Mouse (Mus musculus): ENCODE measurements at regions not wholly inside any gene's neighbourhood (a gene's known extent, or its start where the extent isn't known, plus 50 kb on each side); places are given as distances from the start of the nearest gene placed in this dataset.
"Not testable (repeated sequence)": the region's sequence is repeated elsewhere in the genome, so short reads cannot be mapped to it uniquely, and the experiment has no call there.

- no peaks in the 10 kb centered on the region for H3K4me1 ChIP-seq (replicated peaks; ENCODE audit: control insufficient read depth, insufficient read depth, low read length)
- H3K36me3 ChIP-seq (ENCODE audit: control insufficient read depth, insufficient read depth) = no peaks in the 10 kb centered on the region
- H3K4me3 ChIP-seq (ENCODE audit: low read depth, low read length) = no peak overlapping the region
- no peaks in the 10 kb centered on the region for H3K9me3 ChIP-seq (ENCODE audit: control insufficient read depth)
- no peak for ATAC-seq
- H3K4me2 ChIP-seq (replicated peaks; ENCODE audit: low read depth) = no peak overlapping the region
- WGBS = 84% methylated on average over 5 of the region's 5 CpGs
- H3K9ac ChIP-seq (ENCODE audit: low read depth, low read length) = no peak overlapping the region
- TF ChIP-seq CTCF (IDR thresholded peaks at IDR 0.05; ENCODE audit: low read depth) = no peak
- no peaks in the 10 kb centered on the region for H3K27me3 ChIP-seq (replicated peaks; ENCODE audit: control insufficient read depth, insufficient read depth, low read length)
- H3K27ac ChIP-seq (ENCODE audit: low read depth, low read length) = no peak overlapping the region
These were observed 100.6 kb downstream of the Vmn2r79 start for GRCm38 (mm10) chr7:87096500-87096899.

GRCm38 (mm10) chr7:87099611-87100010 is 103.7 kb downstream of the Vmn2r79 start:
- not testable (repeated sequence) for H3K4me3 ChIP-seq (ENCODE audit: low read depth, low read length); ATAC-seq; H3K27ac ChIP-seq (ENCODE audit: low read depth, low read length); H3K9ac ChIP-seq (ENCODE audit: low read depth, low read length); H3K9me3 ChIP-seq (ENCODE audit: control insufficient read depth); H3K4me1 ChIP-seq (replicated peaks; ENCODE audit: control insufficient read depth, insufficient read depth, low read length); H3K27me3 ChIP-seq (replicated peaks; ENCODE audit: control insufficient read depth, insufficient read depth, low read length); H3K4me2 ChIP-seq (replicated peaks; ENCODE audit: low read depth); H3K36me3 ChIP-seq (ENCODE audit: control insufficient read depth, insufficient read depth)
- WGBS = 44% methylated on average over 1 of the region's 1 CpGs

- H3K9ac ChIP-seq (ENCODE audit: low read depth, low read length); H3K27me3 ChIP-seq (replicated peaks; ENCODE audit: control insufficient read depth, insufficient read depth, low read length); H3K36me3 ChIP-seq (ENCODE audit: control insufficient read depth, insufficient read depth); ATAC-seq; H3K4me1 ChIP-seq (replicated peaks; ENCODE audit: control insufficient read depth, insufficient read depth, low read length); H3K4me3 ChIP-seq (ENCODE audit: low read depth, low read length); H3K4me2 ChIP-seq (replicated peaks; ENCODE audit: low read depth); H3K9me3 ChIP-seq (ENCODE audit: control insufficient read depth); H3K27ac ChIP-seq (ENCODE audit: low read depth, low read length): not testable (repeated sequence)
These were observed 104.5 kb downstream of the Vmn2r79 start for GRCm38 (mm10) chr7:87100377-87100776.

GRCm38 (mm10) chr7:87101281-87101680 is 105.4 kb downstream of the Vmn2r79 start:
- WGBS = 70% methylated on average over 5 of the region's 5 CpGs
- ATAC-seq; H3K4me1 ChIP-seq (replicated peaks; ENCODE audit: control insufficient read depth, insufficient read depth, low read length): not testable (repeated sequence)

GRCm38 (mm10) chr7:87110312-87110984 is 114.5 kb downstream of the Vmn2r79 start:
- Histone ChIP-seq H3K27ac (ENCODE audit: low read depth, low read length) (no peak overlapping the region), H3K4me1 (replicated peaks; ENCODE audit: control insufficient read depth, insufficient read depth, low read length) (no peaks in the 10 kb centered on the region), H3K27me3 (replicated peaks; ENCODE audit: control insufficient read depth, insufficient read depth, low read length) (no peaks in the 10 kb centered on the region), H3K4me3 (ENCODE audit: low read depth, low read length) (no peak overlapping the region), H3K4me2 (replicated peaks; ENCODE audit: low read depth) (no peak overlapping the region), H3K9ac (ENCODE audit: low read depth, low read length) (no peak overlapping the region), H3K9me3 (ENCODE audit: control insufficient read depth) (no peaks in the 10 kb centered on the region), H3K36me3 (ENCODE audit: control insufficient read depth, insufficient read depth) (no peaks in the 10 kb centered on the region)
- TF ChIP-seq CTCF (IDR thresholded peaks at IDR 0.05; ENCODE audit: low read depth) = peak; percentile 83
- 30% methylated on average over 3 of the region's 3 CpGs for WGBS
- ATAC-seq = no peak

More at GRCm38 (mm10) chr7:87101281-87101680, 105.4 kb downstream of the Vmn2r79 start:
- not testable (repeated sequence) for H3K27ac ChIP-seq (ENCODE audit: low read depth, low read length); H3K4me3 ChIP-seq (ENCODE audit: low read depth, low read length); H3K27me3 ChIP-seq (replicated peaks; ENCODE audit: control insufficient read depth, insufficient read depth, low read length); H3K36me3 ChIP-seq (ENCODE audit: control insufficient read depth, insufficient read depth); H3K9ac ChIP-seq (ENCODE audit: low read depth, low read length); H3K4me2 ChIP-seq (replicated peaks; ENCODE audit: low read depth); H3K9me3 ChIP-seq (ENCODE audit: control insufficient read depth)

GRCm38 (mm10) chr7:87110985-87111372 is 115.1 kb downstream of the Vmn2r79 start:
- Histone ChIP-seq H3K27me3 (replicated peaks; ENCODE audit: control insufficient read depth, insufficient read depth, low read length) (no peaks in the 10 kb centered on the region), H3K4me2 (replicated peaks; ENCODE audit: low read depth) (no peak overlapping the region), H3K27ac (ENCODE audit: low read depth, low read length) (no peak overlapping the region), H3K4me1 (replicated peaks; ENCODE audit: control insufficient read depth, insufficient read depth, low read length) (no peaks in the 10 kb centered on the region), H3K9ac (ENCODE audit: low read depth, low read length) (no peak overlapping the region), H3K36me3 (ENCODE audit: control insufficient read depth, insufficient read depth) (no peaks in the 10 kb centered on the region), H3K4me3 (ENCODE audit: low read depth, low read length) (no peak overlapping the region), H3K9me3 (ENCODE audit: control insufficient read depth) (no peaks in the 10 kb centered on the region)
- ATAC-seq = no peak
- no peak for TF ChIP-seq CTCF (IDR thresholded peaks at IDR 0.05; ENCODE audit: low read depth)
- 70% methylated on average over 4 of the region's 4 CpGs for WGBS

GRCm38 (mm10) chr7:87113654-87114053 is 117.7 kb downstream of the Vmn2r79 start:
- no peak overlapping the region for H3K27ac ChIP-seq (ENCODE audit: low read depth, low read length)
- no peaks in the 10 kb centered on the region for H3K27me3 ChIP-seq (replicated peaks; ENCODE audit: control insufficient read depth, insufficient read depth, low read length)
- TF ChIP-seq CTCF (IDR thresholded peaks at IDR 0.05; ENCODE audit: low read depth) = peak; percentile 76
- 7% methylated on average over 4 of the region's 4 CpGs for WGBS
- no peak overlapping the region for H3K9ac ChIP-seq (ENCODE audit: low read depth, low read length)
- no peak for ATAC-seq
- H3K4me1 ChIP-seq (replicated peaks; ENCODE audit: control insufficient read depth, insufficient read depth, low read length) = no peaks in the 10 kb centered on the region
- no peaks in the 10 kb centered on the region for H3K9me3 ChIP-seq (ENCODE audit: control insufficient read depth)
- H3K4me3 ChIP-seq (ENCODE audit: low read depth, low read length) = no peak overlapping the region
- no peaks in the 10 kb centered on the region for H3K36me3 ChIP-seq (ENCODE audit: control insufficient read depth, insufficient read depth)
- no peak overlapping the region for H3K4me2 ChIP-seq (replicated peaks; ENCODE audit: low read depth)

Measured in intestine, postnatal 0 days (tissue).